Mouse (Mus musculus): ENCODE measurements around the gene Twsg1.

GRCm38 (mm10) chr17:65906313-65906894 is 44.6 kb downstream of the Twsg1 start:
- TF ChIP-seq POLR2A (IDR thresholded peaks at IDR 0.05; ENCODE audit: extremely low read depth, insufficient read depth, low read length) (no peak), CTCF (IDR thresholded peaks at IDR 0.05; ENCODE audit: low read depth, low read length) (no peak)

Measured in liver, adult 2 months (tissue).